In the genomic region with DNA sequence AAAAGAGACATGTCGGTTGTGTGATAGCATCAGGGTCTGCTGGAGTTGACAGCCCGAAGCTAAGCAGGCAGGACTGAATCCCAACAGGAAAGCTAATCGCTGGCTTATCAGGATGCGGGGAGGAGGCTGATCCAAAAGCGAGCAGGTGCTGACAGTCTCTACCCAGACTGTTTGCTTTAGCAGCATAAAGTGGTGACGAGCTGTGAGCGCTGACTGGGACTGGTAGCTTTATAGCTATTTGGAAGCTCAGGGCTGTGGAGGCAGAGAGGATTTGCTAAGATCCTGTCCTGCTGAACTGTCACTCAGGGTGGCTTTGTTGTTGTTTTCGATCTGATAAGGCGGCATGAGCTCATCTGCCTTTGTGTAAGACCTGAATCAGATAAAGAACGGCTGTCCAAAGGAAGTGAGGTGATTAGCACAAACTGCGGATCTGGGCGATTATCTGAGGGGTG, we compare ENCODE assay signal across 9 mouse cellular contexts.
DNase-seq lines count a peak whose midpoint lies in the region; ATAC-seq lines count a peak whose summit lies in the region.
"Had no signal": no experiment of that assay in that cellular context is flagged by ENCODE, and none has a peak within 500 bp of the region (broad histone marks: within the 10 kb centered on the region; RNA-seq: fewer than 3 reads in every experiment).

No protein-coding gene starts in this region.

- no peak overlapping the region for H3K9ac ChIP-seq in embryonic facial prominence, embryonic 13.5 days

- no peaks in the 10 kb centered on the region for H3K36me3 ChIP-seq in embryonic facial prominence, embryonic 13.5 days

- intact Hi-C loops in heart, postnatal 10 days (cut with DNase I) = loop anchor here (5.0 kb wide), 1 partner anchor 139 kb away; no protein-coding TSS in a partner anchor
- intact Hi-C loops in left cerebral cortex, postnatal 25 days (cut with DNase I) = loop anchor here (5.0 kb wide), 1 partner anchor 61 kb away; no protein-coding TSS in a partner anchor

- H3K4me2 ChIP-seq in embryonic facial prominence, embryonic 13.5 days = peak overlapping the region; percentile 40

- H3K4me1 ChIP-seq in embryonic facial prominence, embryonic 13.5 days = peaks cover 17% of the 10 kb centered on the region

- 9% methylated on average over 12 of the region's 12 CpGs for WGBS in embryonic facial prominence, embryonic 13.5 days

- ATAC-seq in embryonic facial prominence, embryonic 13.5 days (ENCODE audit: insufficient number of reproducible peaks, insufficient read depth, low FRiP score, low TSS enrichment, low read depth) = no peak

- DNase-seq in thymus, postnatal 4 days = peak; percentile 17
- no peak for DNase-seq in thymus, postnatal 14 days
- peak; percentile 54 to 63 for DNase-seq in heart, postnatal 10 days
- peak; percentile 58 to 79 for DNase-seq in left cerebral cortex, postnatal 25 days (ENCODE audit: low spot score in 2 of 2)
- DNase-seq in mesoderm, embryonic 11.5 days (ENCODE audit: low read depth, low spot score) = peak; percentile 21
- peak; percentile 56 for DNase-seq in right cerebral cortex, postnatal 4 days
- DNase-seq in spleen, adult 12 weeks (ENCODE audit: low spot score) = no peak

- no peaks in the 10 kb centered on the region for H3K9me3 ChIP-seq in embryonic facial prominence, embryonic 13.5 days

- H3K4me3 ChIP-seq in embryonic facial prominence, embryonic 13.5 days = no peak overlapping the region

- no peak overlapping the region for H3K27ac ChIP-seq in embryonic facial prominence, embryonic 13.5 days
- H3K27ac ChIP-seq: macrophage had no signal

- no peaks in the 10 kb centered on the region for H3K27me3 ChIP-seq in embryonic facial prominence, embryonic 13.5 days

Comparison
In these comparisons a context has a peak if more than half of its experiments do, and no peak if none do; other contexts are left out.
1. DNase-seq: peak in thymus, postnatal 4 days (single experiment), heart, postnatal 10 days (2 of 2), left cerebral cortex, postnatal 25 days (2 of 2), mesoderm, embryonic 11.5 days (single experiment) and right cerebral cortex, postnatal 4 days (single experiment); none in thymus, postnatal 14 days (single experiment) and spleen, adult 12 weeks (single experiment).